Mouse (Mus musculus): ENCODE results near the gene Flvcr2. TPM values are rescaled to one million over a fixed set of nuclear protein-coding genes. Genes with fewer than 3 reads are reported as not detected.

The Flvcr2 gene
- 0.14 TPM for polyA plus RNA-seq (2017; shearing (Covaris generic))

DNA sequence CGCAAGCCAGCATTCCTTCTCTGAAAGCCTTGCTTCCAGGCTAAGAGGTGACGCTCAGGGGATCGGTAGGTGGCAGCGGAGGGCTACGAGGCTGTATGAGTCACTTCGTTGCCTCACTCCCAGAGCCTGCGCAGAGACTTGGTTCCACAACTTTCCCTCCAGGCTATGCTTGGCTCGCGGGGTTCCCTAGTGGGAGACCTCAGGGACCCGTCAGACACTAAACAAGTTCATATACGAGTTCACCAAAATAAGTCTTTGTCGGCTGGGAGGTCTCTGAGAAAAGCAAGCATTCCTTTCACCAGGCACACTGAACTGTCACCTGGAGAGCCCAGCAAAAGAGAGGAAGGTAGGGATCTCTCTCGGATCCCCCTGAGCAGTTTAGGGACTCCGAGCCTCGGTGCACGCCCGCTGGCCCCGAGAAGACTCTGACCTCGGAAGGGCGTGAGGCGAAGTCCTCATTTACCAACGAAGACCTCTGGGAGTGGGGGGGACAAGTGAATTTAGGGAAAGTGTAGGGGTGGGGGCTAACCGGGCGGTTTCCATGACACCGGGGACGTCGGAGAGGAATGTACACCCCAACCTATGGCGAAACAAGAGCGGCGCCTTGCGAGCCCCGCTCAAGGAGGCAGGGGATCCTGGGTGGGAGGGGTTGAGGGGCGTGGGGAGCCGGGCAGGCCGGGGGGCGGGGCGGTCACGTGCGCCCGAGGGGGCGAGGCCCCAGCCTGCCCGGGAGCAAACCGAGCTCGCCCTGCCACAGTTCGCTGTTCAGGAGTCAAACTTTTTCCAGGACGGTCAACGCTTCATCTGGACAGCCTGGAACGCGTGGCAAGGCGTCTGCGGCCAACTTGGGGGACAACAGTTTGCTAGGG lies at the start of gene Flvcr2:
TSS of gene Flvcr2 (plus strand) at position 713 of the 869 bp plus-strand sequence.

DNA sequence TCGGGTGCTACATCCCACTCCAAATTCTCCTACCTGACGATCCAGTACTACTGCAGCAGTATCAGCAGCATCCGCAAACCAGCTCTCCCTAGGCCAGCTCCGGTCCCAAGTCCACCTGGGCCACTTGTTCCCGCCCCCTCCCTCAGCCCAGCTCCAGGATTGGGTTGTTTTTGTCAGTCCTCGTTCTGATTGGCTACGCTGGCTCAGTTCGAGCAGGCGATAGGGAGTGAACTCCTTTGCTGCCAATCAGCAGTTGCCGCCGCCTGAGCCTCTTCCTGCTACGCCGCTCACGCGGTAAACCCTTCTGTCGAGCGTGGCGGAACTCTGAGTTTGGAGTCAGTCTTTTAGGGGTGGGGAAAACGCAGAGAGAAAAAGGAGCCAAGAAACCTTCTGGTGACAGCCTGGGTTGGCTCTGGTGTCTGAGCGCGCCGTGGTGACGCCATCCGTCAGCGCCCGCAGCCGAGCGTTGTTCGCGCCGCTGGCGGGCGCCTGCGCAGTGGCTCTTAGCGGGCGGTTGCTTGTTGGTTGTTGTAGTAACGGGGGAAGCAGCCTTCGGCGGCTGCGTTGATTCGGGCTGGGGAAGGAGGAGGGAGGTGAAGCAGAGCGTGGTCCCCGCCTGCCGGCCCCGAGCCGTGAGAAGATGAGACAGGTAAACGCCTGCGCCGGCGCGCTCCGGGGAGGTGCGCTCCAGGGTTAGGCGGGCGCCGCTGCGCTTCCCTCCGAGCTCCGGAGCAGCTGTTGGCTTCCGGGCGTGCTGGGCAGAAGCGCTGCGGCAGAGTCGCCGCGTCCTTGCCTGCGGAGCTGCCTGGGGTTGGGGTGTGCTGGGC lies 78.3 kb downstream of the Flvcr2 start, which contains the start of the genes Erg28 and Ttll5:
TSS of gene Erg28 (minus strand) at position 113 of the 827 bp plus-strand sequence.
TSS of gene Ttll5 (plus strand) at position 222 of the 827 bp plus-strand sequence.

Other genes with a start within 250 kb of the Flvcr2 start
- not detected for gene Jdp2, start 147.5 kb upstream of the Flvcr2 start, polyA plus RNA-seq (2017; shearing (Covaris generic))
- gene Batf, start 59.9 kb upstream of the Flvcr2 start, polyA plus RNA-seq (2017; shearing (Covaris generic)) = 103 TPM
- 46.0 TPM for gene Erg28, start 78.0 kb downstream of the Flvcr2 start, polyA plus RNA-seq (2017; shearing (Covaris generic))
- gene Ttll5, start 78.1 kb downstream of the Flvcr2 start, polyA plus RNA-seq (2017; shearing (Covaris generic)) = 16.8 TPM